Mouse (Mus musculus) layer of hippocampus, adult 2 months (tissue): ENCODE data around the gene Nlk. TPM values are rescaled to one million over a fixed set of nuclear protein-coding genes. Genes with fewer than 3 reads are reported as not detected.
"Not testable (repeated sequence)": the region's sequence is repeated elsewhere in the genome, so short reads cannot be mapped to it uniquely, and the experiment has no call there.

Experiments
- DNase-seq, 2 experiments: peaks; one replicate each; pipeline ENCODE4 v3.0.0; 2022; ENCODE audit warnings: low spot score in 2 of 2
- H3K27ac ChIP-seq: fragments of 200-600 bp; 2 replicates; pipeline ENCODE4 v1.8.1; 2022
- H3K4me3 ChIP-seq: fragments of 200-600 bp; 2 replicates; pipeline ENCODE4 v1.8.1; 2022; ENCODE audit warnings: mild to moderate bottlenecking
- CTCF ChIP-seq: fragments of 200-600 bp; conservative IDR thresholded peaks from 2 replicates; pipeline ENCODE4 v1.8.1; 2022; ENCODE audit warnings: antibody characterized with exemption, mild to moderate bottlenecking, moderate library complexity
- total RNA-seq, 2 experiments: library from RNA; stranded (reverse); gene quantifications; 2 replicates each; pipeline ENCODE4 v1.2.3; 2021

The Nlk gene
- total RNA-seq, 2 experiments from 2014 or later = 39.3 to 43.0 TPM

DNA sequence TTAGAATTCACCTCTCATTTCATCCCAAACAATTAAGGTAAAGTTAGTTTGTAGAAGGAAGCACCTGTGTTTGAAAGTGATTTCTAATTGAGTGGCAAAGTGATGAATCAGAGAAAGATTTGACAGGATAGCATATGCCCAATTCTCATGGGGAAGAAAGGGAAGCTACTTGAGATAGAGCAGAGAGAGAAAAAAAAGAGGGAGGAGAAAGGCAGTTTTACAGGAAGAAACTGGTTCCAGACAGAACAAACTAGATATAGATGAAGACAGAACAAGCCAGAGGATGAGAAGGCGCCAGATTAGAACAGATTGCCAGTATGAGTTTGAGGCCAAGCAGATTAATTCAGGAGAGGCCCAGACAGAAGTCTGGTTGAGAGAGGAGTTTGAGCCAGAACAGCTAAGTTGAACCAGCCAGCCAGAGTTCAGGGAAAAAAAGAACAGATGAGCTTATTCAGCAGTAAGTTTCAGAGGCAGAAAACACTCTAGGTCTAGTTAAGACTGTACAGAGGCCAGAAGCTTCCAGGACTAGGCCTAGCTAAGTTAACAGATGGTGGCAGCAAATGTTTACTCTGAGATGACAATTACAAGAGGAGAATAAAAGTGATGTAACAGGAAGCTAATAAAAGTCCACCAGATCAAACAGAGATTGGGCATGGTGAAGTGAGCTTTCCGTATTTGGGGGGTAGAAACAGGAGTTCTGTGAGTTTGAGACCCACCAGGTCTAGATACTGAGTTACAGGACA lies 149.3 kb downstream of the Nlk start:
- Histone ChIP-seq H3K4me3 (no peak overlapping the region), H3K27ac (no peak overlapping the region)
- TF ChIP-seq CTCF = no peak
- no peak for DNase-seq

DNA sequence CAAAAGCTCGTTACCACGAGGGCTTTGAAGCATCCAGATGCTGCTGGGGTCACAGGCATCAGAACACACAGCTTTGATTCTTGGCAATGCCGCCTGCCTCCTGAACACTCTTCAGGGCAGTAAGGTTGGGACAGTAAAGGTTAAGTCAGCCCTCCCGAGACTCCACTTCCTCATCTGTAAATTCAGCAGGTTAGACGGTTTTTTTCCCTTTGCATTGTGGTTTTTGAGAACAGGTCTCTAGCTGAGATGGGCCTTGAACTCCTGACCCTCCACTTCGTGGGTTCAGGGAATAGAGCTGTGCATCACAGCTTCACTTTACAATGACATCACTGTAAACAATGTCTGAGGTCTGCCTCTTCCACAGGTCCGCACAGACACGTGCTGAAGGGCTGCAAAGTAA lies 152.0 kb downstream of the Nlk start:
- DNase-seq = no peak
- no peak for TF ChIP-seq CTCF
- Histone ChIP-seq H3K4me3 (no peak overlapping the region), H3K27ac (no peak overlapping the region)

DNA sequence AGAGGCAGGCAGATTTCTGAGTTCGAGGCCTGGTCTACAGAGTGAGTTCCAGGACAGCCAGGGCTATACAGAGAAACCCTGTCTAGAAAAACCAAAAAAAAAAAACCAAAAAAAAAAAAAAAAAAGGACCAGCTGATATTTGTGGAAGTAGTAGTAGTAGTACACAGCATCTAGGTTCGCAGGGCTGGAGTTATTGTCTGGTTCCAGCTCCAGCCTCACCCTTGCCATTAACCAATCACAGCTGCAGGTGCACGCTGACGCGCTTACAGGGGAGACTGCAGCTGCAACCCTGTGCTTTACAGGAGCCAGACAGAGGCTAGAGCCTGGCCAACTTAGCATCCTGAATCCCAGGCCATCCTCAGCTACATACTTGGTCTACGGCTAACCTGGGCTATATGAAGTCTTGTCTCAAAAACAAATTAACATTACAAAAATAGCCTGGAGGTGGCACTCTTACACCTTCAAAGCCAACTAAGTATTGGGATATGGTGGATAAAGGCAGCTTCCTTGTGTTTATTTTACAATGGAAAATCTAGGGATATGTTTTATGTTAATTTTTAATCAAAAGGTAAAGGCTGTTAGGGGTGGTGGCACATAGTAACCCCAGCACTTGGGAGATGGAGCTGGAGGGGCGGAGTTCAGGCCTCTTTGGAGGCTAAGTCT lies 152.6 kb downstream of the Nlk start:
- H3K27ac ChIP-seq = no peak overlapping the region
- peak; percentile 56 for TF ChIP-seq CTCF
- DNase-seq = no peak
- H3K4me3 ChIP-seq = no peak overlapping the region

DNA sequence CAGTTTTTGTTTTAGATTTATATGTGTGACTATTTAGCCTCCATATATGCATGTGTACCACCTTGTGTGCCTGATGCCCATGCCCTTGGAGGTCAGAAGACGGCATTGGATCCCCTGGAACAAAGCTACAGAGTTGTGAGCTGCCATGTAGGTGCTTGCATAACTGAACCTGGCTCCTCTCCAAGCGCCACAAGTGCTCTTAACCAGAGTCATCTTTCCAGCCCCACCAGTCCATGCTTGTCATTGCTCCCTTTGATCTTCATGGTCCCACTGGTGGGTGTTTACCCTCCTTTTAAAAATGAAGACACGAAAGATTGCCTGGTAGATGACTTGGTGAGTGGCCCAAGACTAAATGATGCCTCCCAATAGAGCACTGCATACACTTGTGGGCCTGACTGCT lies 156.8 kb downstream of the Nlk start:
- DNase-seq = no peak
- no peak for TF ChIP-seq CTCF

DNA sequence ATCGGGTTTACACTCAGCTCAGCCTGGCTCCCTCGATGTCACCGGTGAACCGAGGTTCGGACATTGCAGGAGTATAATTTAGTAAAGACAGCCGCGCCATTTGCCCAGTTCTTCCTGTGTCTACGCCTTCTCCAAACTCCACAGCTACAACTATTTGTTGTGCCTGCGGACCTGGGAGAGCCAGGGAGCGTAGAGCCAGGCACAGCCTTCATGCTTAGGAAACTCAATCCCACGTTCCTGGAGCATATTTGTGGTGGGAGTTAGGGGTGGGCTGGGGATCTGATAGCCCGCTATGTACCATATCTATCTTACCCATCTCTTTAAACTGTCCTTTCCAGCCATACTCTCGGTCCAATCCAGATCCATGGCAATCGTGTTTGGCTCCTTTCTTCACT lies 160.5 kb downstream of the Nlk start:
- TF ChIP-seq CTCF = no peak
- peak overlapping the region; percentile 94 for H3K4me3 ChIP-seq
- peak overlapping the region; percentile 76 for H3K27ac ChIP-seq
- peak; percentile 32 to 35 for DNase-seq

More for the DNA sequence above, 156.8 kb downstream of the Nlk start:
- Histone ChIP-seq H3K4me3 (no peak overlapping the region), H3K27ac (no peak overlapping the region)

DNA sequence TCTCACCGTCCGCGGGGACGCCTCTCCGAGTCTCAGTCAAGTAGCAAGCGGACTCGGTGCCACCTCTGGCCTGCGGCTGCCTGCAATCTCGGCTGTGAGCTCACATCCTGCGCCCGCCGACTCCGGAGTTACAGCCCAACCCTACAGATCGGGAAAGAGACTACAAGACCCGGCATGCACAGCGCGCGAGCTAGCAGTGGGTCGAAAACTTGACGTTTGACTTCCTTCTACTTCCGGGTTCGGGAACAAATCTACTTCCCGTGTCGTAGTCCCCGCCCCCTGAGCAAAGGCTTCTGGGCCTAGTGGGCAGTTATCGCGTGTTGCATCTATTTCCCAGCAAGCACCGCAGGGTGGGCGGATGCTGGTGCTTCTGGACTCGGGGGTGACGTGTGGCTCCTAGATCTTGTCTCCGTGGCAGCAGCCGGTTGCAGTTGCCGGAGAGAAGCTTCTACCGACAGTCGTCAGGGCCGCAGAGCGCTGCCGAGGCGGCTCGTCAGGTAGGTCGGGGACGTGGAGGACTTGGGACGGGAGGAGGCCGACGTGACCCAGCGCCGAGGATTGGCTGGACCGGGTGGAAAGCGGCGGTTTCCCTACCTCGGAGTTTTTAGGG lies 161.0 kb downstream of the Nlk start, which contains the start of the genes Tnfaip1 and Ift20:
Tnfaip1 (minus strand) TSS at position 253 of the 610 bp plus-strand sequence.
Ift20 (plus strand) TSS at position 282 of the 610 bp plus-strand sequence.
- TF ChIP-seq CTCF = 0 out of 2 replicates have a peak, but pooled peaks have one; percentile 2
- DNase-seq = peak; percentile 97 to 99
- Histone ChIP-seq H3K27ac (peak within 1 kb of the TSS; percentile 90), H3K4me3 (peak within 1 kb of the TSS; percentile 94)

DNA sequence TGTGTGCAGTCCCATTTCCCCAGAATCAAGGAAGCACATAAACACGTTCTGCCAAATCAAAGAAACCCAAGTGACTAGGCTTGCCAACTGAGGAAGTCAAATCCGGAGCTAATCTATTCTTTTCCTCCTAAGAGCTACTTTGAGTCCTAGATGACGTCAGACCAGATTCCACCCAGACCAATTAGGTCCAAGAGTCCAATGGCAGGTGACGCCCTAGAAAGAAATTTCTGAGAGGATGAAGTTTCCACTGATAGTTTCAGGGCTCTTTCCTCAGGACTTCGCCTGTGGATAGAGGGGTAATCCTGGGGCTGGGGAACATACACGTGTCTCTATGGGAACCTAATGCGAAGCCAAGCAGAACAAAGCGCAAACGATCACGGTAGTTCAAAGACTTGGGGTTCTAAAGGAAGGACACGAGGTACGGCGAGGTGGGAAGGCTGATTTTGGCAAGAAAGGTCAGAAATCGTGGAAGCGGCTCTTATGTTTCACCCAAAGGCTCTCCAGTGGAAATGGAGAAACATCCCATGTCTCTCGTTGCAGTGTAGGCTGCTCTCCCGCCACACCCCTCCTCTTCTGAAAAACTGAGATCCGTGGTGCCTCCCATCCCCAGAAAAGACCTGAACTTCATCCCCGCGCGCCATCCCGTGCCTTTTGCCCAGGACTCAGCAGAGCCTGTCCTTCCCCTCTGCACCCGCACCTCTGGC lies 161.6 kb downstream of the Nlk start:
- H3K27ac ChIP-seq = peak overlapping the region; percentile 90
- DNase-seq = no peak
- H3K4me3 ChIP-seq = peak overlapping the region; percentile 94
- TF ChIP-seq CTCF = no peak

DNA sequence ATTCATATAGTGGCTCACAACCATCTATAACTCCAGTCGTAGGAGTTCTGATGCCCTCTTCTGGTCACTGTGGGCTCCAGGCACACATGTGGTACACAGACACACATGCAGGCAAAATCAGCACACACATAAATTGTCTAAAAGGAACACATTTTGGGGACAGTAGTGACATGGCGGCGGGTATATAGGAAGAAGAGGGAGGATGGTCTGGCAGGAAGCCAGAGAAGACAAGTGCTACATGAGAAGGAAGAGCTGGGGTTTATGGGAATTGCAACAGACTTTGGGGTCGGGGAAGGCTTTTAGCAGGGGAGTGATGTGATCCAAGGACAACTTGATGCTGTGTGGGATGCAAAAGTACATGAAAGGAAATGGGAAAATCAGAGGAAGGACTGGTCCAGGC lies 162.7 kb downstream of the Nlk start:
- TF ChIP-seq CTCF = peak; percentile 26
- H3K4me3 ChIP-seq = peak overlapping the region; percentile 94; the same call in 1 of the 2 replicates
- DNase-seq = no peak
- peak overlapping the region; percentile 90; the same call in 1 of the 2 replicates for H3K27ac ChIP-seq

DNA sequence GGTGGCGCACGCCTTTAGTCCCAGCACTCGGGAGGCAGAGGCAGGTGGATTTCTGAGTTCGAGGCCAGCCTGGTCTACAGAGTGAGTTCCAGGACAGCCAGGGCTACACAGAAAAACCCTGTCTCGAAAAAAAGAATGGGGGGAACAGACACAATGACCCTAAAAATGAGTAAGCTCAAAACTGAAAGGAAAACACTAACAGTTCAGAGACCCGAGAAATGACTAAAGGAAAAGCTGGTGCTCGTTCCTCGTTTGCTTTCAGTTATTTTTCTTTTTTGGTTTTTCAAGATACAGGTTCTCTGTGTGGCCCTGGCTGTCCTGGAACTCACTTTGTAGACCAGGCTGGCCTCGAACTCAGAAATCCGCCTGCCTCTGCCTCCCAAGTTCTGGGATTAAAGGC lies 165.7 kb downstream of the Nlk start:
- not testable (repeated sequence) for H3K27ac ChIP-seq, H3K4me3 ChIP-seq, DNase-seq

DNA sequence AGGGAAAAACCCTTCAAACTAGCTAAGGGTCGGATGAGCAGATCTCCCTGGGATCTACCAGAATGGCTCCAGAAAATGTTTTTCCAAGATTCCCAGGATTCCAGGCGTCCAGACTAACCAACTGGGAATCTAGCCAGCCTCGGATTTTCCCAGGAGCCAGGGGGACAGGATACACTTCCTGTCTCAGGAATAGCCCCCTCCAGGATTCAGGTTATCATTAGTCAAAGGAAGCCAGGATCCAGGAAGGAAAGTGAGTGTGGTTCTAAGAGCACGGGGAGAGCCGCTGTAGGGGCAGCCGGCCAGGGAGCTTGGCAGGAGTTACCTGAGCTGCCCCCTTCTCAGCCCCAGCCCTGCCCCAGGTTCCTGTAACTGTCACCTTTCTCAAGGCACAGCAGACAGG lies 166.1 kb downstream of the Nlk start:
- Histone ChIP-seq H3K4me3 (no peak overlapping the region), H3K27ac (peak overlapping the region; percentile 53; the same call in 1 of the 2 replicates)
- TF ChIP-seq CTCF = no peak
- no peak for DNase-seq

DNA sequence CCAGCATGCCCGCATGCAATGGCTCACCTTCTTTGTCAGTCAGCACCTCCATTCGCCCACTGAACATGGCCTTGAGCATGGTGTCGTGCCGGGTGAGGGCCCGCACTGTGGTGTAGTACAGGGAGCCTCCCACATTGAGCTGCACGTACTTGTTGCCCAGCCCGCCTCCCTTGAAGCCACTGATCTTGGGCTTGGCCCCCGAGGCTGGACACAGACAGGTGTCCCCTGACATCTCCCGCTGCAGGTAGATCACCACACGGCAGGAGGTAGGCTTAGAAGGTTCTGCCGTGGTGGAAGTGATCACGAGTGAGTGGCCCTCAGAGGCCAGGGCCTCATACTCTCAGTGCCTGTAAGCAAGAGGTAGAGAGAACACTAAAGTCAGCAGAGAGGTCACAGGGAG lies 167.2 kb downstream of the Nlk start:
- H3K27ac ChIP-seq = peak overlapping the region; percentile 53; the same call in 1 of the 2 replicates
- no peak for DNase-seq
- no peak for TF ChIP-seq CTCF
- H3K4me3 ChIP-seq = no peak overlapping the region

DNA sequence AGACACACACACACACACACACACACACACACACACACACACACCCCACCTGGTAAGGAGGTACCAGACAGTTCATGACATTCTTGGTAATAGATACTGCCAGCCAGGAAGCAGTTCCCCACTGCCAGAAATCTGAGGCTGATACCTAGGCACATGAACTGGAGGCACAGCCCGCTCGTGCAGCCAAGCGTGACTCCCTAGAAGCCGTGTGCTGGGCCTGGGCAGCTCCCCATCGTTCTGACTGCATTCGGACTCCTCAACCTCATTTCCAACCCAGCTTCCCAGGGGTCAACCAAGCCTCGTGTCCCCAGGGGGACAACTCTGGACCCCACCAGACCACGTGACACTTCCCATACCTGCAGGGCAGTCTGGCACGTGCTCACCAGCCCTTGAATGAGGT lies 168.5 kb downstream of the Nlk start:
- no peak for DNase-seq
- no peak for TF ChIP-seq CTCF

DNA sequence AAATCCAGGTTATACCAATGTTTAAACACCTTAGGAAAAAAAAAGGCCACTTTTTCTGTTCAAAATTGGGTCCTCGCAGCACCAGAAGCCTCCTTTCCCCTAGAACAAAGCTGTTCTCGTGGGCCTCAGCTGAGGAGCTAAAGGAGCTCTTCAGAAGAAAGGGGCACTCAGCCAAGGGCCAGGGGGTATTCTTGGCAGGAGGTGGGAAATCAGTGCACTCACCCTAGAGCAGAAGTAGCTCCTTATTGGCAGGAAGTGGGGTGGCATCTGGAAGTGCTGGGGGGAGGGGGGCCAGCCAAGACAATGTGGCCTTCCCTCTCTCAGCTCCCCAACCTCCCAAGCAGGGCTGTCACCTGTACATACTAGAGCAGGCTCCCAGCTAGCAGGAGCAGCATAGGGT lies 172.3 kb downstream of the Nlk start:
- DNase-seq = no peak
- TF ChIP-seq CTCF = no peak
- Histone ChIP-seq H3K4me3 (no peak overlapping the region), H3K27ac (peak overlapping the region; percentile 44; the same call in 1 of the 2 replicates)

More for the DNA sequence above, 168.5 kb downstream of the Nlk start:
- Histone ChIP-seq H3K27ac (no peak overlapping the region), H3K4me3 (no peak overlapping the region)
